Mouse (Mus musculus) stomach, embryonic 14.5 days (tissue): ENCODE measurements around the gene Gcn1l1. TPM values are rescaled to one million over a fixed set of nuclear protein-coding genes. Genes with fewer than 3 reads are reported as not detected.

Source experiments
- ATAC-seq: fragments of 200-750 bp; cut with Nextera tagmentation; 2 replicates; pipeline ENCODE4 v1.8.0; 2017; ENCODE audit warnings: low read depth, moderate TSS enrichment; ENCODE audit not compliant: insufficient number of reproducible peaks, insufficient read depth, low FRiP score
- H3K27ac ChIP-seq: fragments of 300-500 bp; sonication (generic); 2 replicates; pipeline ENCODE4 v1.5.1; 2014; ENCODE audit warnings: mild to moderate bottlenecking, low read length, moderate library complexity, mixed read lengths
- H3K27me3 ChIP-seq: fragments of 300-500 bp; sonication (generic); 2 replicates; pipeline ENCODE4 v1.6.1; 2014; ENCODE audit warnings: low read length, control low read depth, mixed read lengths; ENCODE audit not compliant: control insufficient read depth, insufficient read depth
- H3K36me3 ChIP-seq: fragments of 300-500 bp; sonication (generic); 2 replicates; pipeline ENCODE4 v1.6.1; 2014; ENCODE audit warnings: mild to moderate bottlenecking, control low read depth, low read length, moderate library complexity, mixed read lengths; ENCODE audit not compliant: control insufficient read depth, insufficient read depth
- H3K4me1 ChIP-seq: fragments of 300-500 bp; sonication (generic); 2 replicates; pipeline ENCODE4 v1.6.1; 2014; ENCODE audit warnings: low read length, control low read depth, mixed read lengths; ENCODE audit not compliant: control insufficient read depth, insufficient read depth
- H3K4me2 ChIP-seq: fragments of 300-500 bp; sonication (generic); replicated peaks from 2 replicates; pipeline ENCODE4 v1.6.1; 2014; ENCODE audit warnings: low read depth, low read length, control low read depth
- H3K4me3 ChIP-seq: fragments of 300-500 bp; sonication (generic); 2 replicates; pipeline ENCODE4 v1.5.1; 2014; ENCODE audit warnings: low read depth, low read length, control low read depth
- H3K9ac ChIP-seq: fragments of 300-500 bp; sonication (generic); replicated peaks from 2 replicates; pipeline ENCODE4 v1.6.1; 2014; ENCODE audit warnings: low read depth, mild to moderate bottlenecking, control low read depth, low read length, moderate library complexity, mixed read lengths
- H3K9me3 ChIP-seq: fragments of 300-500 bp; sonication (generic); 2 replicates; pipeline ENCODE4 v1.6.1; 2016; ENCODE audit warnings: low read depth, low read length, control low read depth; ENCODE audit not compliant: control insufficient read depth
- WGBS: fragments of 180-500 bp; shearing (Covaris S2); extraction: QIAGEN DNeasy Blood & Tissue Kit; methylation state at CpG from one replicate; pipeline ENCODE4 v1.1.7; 2014; 5-methylcytosine and 5-hydroxymethylcytosine counted together
- polyA plus RNA-seq: library from polyadenylated mRNA; unstranded; fragments of >200 nt; fragmentation: Nextera tagmentation; extraction: Ambion mirVana; gene quantifications from 2 replicates; pipeline ENCODE4 v1.2.1, GENCODE M21; 2014

Gene Gcn1l1
- polyA plus RNA-seq, 1 experiment from 2014 or later, result 42.3 TPM

DNA sequence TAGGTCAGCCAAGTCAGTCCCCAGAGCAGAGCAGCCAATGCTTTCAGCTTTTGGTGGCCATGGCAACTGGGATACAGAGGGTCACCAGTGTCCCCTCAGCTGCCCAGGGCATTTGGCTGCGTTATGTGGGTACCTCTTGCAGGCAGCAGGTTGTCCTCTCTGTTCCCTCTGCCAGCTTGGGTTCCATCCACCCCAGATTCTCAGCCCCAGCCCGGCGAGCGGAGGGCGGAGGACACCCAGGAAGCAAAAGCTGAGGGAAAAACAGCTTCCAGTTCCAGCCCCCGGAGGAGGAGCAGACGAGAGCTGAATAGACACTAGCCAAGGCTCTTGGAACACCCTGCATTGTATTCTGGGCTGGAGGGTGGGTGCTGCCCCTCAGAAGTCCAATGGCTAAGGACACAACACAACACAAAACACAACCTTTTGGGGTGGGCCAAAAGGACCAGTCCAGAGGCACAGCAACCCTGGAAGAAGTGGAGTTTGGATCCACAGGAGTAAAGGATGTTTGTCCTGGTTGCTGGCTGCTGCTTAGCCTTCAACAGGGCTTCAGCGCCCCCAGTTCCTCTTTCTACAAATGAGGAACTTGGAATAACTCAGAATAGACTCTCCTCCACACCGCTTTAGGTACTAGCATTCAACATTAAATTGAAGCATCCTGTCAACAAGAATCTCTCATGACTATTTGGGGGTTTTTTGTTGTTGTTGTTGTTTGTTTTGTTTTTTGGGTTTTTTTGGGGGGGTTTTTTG, 58.8 kb downstream of the Gcn1l1 start:
- 86% methylated on average over 9 of the region's 9 CpGs for WGBS
- Histone ChIP-seq H3K27me3 (no peaks in the 10 kb centered on the region), H3K4me2 (no peak overlapping the region), H3K36me3 (peaks cover 24% of the 10 kb centered on the region), H3K27ac (no peak overlapping the region), H3K4me1 (0 out of 2 replicates have a peak, but pooled peaks cover 3% of the 10 kb centered on the region), H3K4me3 (no peak overlapping the region), H3K9me3 (no peaks in the 10 kb centered on the region), H3K9ac (no peak overlapping the region)
- ATAC-seq, result no peak

DNA sequence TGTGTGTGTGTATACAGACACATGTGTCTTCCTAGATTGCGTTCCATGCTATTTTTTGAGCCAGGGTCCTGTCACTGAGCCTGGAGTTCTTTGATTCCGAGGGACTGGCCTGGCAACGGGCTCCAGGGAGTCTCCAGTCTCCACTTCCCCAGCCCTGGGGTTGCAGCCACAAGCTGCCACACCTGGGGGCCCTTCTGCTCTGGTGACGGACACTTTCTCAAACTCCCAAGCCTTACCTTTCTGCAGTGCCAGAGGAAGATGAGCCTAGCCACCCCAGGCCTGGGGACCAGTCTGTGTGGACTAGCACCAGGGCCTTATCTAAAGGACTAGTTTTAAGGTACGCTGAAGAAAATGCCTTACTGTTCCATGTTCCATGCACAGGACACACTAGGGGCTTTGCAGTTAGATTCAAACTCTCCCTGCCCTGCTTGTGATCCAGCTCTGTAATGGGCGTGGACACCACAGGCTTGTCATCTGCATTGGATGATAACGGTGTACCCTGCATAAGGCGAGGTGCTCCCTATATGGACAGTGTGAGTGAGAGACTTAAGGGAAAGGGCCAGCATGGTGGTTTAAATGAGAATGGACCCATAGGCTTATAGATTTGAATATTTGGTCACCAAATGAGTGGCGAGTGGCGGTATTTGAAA, 61.3 kb downstream of the Gcn1l1 start:
- WGBS, result 86% methylated on average over 10 of the region's 10 CpGs
- peak; percentile 42; the same call in 1 of the 2 replicates for ATAC-seq
- Histone ChIP-seq H3K4me1 (peaks cover 7% of the 10 kb centered on the region; the same call in 1 of the 2 replicates), H3K4me2 (no peak overlapping the region), H3K36me3 (peaks cover 8% of the 10 kb centered on the region; the same call in 1 of the 2 replicates), H3K27me3 (no peaks in the 10 kb centered on the region), H3K4me3 (no peak overlapping the region), H3K9ac (no peak overlapping the region), H3K9me3 (no peaks in the 10 kb centered on the region), H3K27ac (no peak overlapping the region)

DNA sequence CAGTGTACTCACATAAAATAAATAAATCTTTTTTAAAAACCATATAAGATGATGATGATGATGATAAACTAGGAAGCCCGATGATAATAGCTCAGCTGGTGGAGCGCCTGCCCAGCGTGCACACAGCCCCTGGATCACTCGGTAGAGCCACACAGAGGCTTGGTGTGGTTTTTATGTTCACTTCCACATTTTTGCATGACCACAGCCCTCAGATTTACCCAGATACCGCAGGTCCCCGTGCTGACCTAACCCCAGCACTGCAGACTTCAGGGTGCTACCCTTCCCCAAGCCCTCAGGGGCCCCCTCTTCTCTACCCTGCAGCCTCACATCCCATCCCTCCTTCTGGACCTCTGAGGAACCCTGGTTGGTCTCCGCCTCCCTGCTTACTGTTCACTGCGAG, 63.0 kb downstream of the Gcn1l1 start:
- Histone ChIP-seq H3K36me3 (no peaks in the 10 kb centered on the region), H3K27ac (no peak overlapping the region), H3K9ac (no peak overlapping the region), H3K9me3 (no peaks in the 10 kb centered on the region), H3K4me1 (peaks cover 12% of the 10 kb centered on the region; the same call in 1 of the 2 replicates), H3K4me3 (no peak overlapping the region), H3K4me2 (no peak overlapping the region), H3K27me3 (no peaks in the 10 kb centered on the region)
- ATAC-seq, result no peak
- 67% methylated on average over 8 of the region's 8 CpGs for WGBS

DNA sequence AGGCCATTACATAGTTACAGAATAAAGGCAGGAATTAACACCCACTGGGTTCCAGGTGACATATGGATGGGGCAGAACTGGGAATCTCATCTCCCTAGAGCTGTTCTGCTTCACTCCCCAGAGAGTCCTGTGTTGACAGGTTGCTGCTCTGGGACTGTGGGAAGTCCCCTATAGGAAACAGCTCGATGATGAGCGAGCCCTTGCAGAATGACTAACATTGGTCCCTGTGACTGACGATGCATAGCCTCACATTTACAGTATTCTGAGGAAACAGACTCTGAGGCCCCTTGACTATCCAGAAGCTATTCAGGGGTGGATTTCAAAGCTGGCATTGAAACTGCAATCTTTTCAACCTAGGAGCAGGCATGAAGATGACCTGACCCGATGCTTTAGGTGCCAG, 64.6 kb downstream of the Gcn1l1 start:
- 85% methylated on average over 4 of the region's 4 CpGs for WGBS
- no peak overlapping the region for H3K9ac ChIP-seq

DNA sequence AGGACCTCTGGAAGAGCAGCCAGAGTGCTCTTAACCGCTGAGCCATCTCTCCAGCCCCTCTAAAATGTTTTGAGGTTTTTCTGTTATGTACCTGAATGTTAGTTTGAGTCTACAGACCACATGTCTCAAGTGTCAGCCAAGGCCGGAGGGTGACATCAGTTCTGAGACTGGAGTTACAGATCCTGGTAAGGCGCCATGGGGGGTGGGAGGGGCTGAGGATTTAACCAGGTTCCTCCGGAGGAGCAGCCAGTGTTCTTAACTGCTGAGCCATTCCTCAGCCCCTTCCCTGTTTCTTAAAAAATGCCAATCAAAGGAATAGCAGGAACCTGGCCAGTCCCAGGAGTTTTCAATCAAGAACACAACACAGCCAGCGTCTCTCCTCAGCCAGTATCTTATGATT, 65.2 kb downstream of the Gcn1l1 start:
- 52% methylated on average over 5 of the region's 5 CpGs for WGBS
- Histone ChIP-seq H3K36me3 (no peaks in the 10 kb centered on the region), H3K4me3 (no peak overlapping the region), H3K4me2 (0 out of 2 replicates have a peak overlapping the region, but pooled peaks have one; percentile 81), H3K9me3 (no peaks in the 10 kb centered on the region), H3K27me3 (no peaks in the 10 kb centered on the region), H3K4me1 (peaks cover 24% of the 10 kb centered on the region; the same call in 1 of the 2 replicates), H3K27ac (no peak overlapping the region), H3K9ac (no peak overlapping the region)
- ATAC-seq, result no peak

More for the DNA sequence above, 64.6 kb downstream of the Gcn1l1 start:
- no peak overlapping the region for H3K4me3 ChIP-seq
- no peaks in the 10 kb centered on the region for H3K9me3 ChIP-seq
- no peaks in the 10 kb centered on the region for H3K36me3 ChIP-seq
- ATAC-seq, result no peak
- H3K27ac ChIP-seq, result no peak overlapping the region
- no peaks in the 10 kb centered on the region for H3K27me3 ChIP-seq
- H3K4me2 ChIP-seq, result no peak overlapping the region
- H3K4me1 ChIP-seq, result peaks cover 24% of the 10 kb centered on the region; the same call in 1 of the 2 replicates

DNA sequence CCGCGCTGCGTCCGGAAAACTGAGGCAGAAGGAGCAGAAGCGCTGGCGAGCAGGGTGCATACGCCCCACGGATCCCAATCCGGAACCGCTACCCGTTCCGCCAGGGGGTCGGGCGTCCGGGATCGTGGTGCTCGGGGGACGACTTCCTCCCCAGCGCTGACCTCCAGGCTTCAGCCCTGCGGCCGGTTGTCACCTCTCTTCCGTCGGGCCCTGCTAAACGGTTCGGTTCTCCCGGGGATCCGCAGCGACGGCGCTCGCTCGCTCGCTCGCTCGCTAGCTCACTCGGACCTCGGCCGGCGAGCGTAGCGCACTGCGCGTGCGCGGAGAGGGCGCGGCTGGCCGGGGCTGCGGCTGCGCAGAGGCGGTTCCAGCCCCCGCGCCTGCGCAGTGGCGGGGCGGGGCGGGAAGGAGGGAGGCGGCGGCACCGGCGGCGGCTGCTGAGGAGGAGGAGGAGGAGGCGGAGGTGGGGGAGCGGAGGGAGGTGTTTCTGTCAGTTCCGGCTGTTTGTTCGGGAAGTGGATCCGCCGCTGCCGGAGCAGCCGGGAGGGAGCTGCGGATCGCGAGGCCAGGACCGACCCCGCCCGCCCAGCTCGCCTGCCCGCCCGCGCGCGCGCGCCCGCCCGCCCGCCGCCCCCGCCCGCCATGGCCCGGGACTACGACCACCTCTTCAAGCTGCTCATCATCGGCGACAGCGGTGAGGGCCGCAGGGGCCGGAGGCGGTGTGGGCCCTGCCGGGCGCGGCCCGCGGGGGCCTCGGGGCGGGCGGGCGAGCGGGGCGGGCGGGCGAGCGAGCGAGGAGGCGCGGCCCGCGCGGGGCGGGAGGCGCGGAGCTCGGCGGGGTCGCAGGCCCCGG, 66.7 kb downstream of the Gcn1l1 start, which contains the start of gene Rab35:
Gene Rab35 (plus strand): TSS at position 404 of the 853 bp plus-strand sequence.
- ATAC-seq, result peak; percentile 88
- under 1% methylated on average over 63 of the region's 125 CpGs for WGBS

DNA sequence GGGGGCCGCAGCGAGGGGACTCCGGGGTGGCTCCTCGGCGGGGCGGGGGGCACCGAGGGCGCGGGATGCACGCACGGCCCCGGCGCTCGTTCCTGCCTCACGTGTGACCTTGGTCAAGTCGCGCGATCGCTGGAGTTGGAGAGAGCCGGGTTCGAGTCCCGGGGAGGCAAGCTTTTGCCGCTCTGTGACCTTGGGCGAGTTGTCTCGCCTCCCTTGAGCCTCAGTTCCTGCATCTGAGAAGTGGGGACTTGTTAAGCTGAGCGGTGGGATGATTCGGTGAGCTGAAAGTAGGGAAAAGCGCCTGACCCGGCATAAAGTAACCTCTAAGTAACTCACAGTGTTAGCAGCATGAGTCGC, 67.3 kb downstream of the Gcn1l1 start:
- ATAC-seq, result no peak; the same call in 1 of the 2 replicates
- Histone ChIP-seq H3K9me3 (no peaks in the 10 kb centered on the region), H3K9ac (peak overlapping the region; percentile 90), H3K36me3 (no peaks in the 10 kb centered on the region), H3K4me3 (peak overlapping the region; percentile 74), H3K27me3 (no peaks in the 10 kb centered on the region), H3K4me1 (peaks cover 24% of the 10 kb centered on the region; the same call in 1 of the 2 replicates), H3K4me2 (peak overlapping the region; percentile 84), H3K27ac (peak overlapping the region; percentile 52; the same call in 1 of the 2 replicates)
- 2% methylated on average over 29 of the region's 30 CpGs for WGBS

More for the DNA sequence above, 66.7 kb downstream of the Gcn1l1 start, which contains the start of gene Rab35:
- H3K9me3 ChIP-seq, result no peaks in the 10 kb centered on the region
- peaks cover 24% of the 10 kb centered on the region; the same call in 1 of the 2 replicates for H3K4me1 ChIP-seq
- peak within 1 kb of the TSS; percentile 74 for H3K4me3 ChIP-seq
- H3K27me3 ChIP-seq, result no peaks in the 10 kb centered on the region
- H3K36me3 ChIP-seq, result no peaks in the 10 kb centered on the region
- peak within 1 kb of the TSS; percentile 90 for H3K9ac ChIP-seq
- peak within 1 kb of the TSS; percentile 84 for H3K4me2 ChIP-seq
- peak within 1 kb of the TSS; percentile 72 for H3K27ac ChIP-seq

DNA sequence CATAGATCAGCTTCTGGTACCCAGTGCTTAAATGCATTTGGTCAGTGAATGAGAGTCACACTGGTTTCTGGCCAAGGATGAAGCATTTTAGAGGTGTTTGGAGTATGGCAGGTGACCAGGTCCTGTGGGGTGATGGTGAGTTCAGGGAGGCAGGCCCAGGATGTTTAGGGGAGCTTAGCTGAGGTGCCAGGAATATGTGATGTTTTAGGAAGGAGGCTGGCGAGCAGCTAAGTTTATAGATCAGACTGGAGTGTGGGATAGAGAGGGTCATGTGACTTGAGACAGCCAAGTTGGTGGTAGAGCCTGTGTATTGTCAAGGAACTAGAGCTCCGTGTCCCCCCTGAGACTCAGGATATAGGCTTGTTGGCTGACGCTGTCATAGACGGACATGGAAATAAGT, 68.0 kb downstream of the Gcn1l1 start:
- H3K9me3 ChIP-seq, result no peaks in the 10 kb centered on the region
- ATAC-seq, result no peak
- WGBS, result 30% methylated on average over 4 of the region's 4 CpGs
- no peaks in the 10 kb centered on the region for H3K27me3 ChIP-seq
- H3K4me3 ChIP-seq, result peak overlapping the region; percentile 74
- H3K27ac ChIP-seq, result no peak overlapping the region
- 0 out of 2 replicates have a peak overlapping the region, but pooled peaks have one; percentile 3 for H3K9ac ChIP-seq
- H3K36me3 ChIP-seq, result no peaks in the 10 kb centered on the region
- H3K4me2 ChIP-seq, result peak overlapping the region; percentile 84
- peaks cover 24% of the 10 kb centered on the region; the same call in 1 of the 2 replicates for H3K4me1 ChIP-seq
